Mouse (Mus musculus): ENCODE measurements at regions not wholly inside any gene's neighbourhood (a gene's known extent, or its start where the extent isn't known, plus 50 kb on each side); places are given as distances from the start of the nearest gene placed in this dataset.

DNA sequence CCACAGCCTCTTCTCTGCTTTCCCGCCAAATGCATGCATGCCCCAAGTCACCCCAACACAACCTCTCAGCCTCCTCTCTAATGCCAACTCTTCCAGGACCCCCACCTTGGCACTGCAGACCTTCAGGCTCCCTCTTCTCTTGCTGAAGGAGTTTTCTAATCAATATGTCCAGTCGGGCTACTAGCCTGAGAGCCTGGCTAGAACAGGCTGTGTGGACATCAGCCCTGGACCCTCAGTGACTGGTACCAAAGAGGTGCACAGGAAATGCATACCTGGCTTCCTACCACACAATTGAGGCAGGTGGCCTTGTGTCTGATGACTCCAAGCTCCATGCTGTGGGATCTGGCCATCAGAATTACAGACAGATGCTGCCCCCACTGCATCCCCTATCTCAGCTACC is 248.4 kb downstream of the Gm26897 start:
- no peak overlapping the region for H3K4me2 ChIP-seq (replicated peaks; ENCODE audit: low read depth, low read length)
- no peak for ATAC-seq (ENCODE audit: insufficient number of reproducible peaks, insufficient read depth, low FRiP score, low read depth)

DNA sequence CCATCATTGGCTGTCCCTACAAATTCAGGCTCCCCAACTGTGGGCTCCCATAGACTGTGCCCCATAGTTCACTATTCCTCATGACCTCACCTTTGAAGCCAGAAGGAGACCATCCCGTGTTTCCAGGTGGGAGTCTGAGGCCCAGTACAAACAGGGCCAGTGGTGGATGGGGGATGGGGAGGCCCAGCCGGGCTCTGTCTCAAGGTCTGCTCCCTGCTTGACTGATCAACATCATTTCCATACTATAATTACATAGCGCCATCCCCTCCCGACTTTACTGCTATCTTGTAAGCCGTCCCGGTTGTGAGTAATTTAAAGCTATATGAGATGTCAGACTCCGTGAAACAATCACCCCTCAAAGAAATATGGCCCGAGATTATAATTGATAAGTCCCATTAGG is 252.3 kb downstream of the Gm26897 start:
- H3K4me1 ChIP-seq (ENCODE audit: control insufficient read depth, insufficient read depth, low read length) = no peaks in the 10 kb centered on the region

More for the DNA sequence above, 248.4 kb downstream of the Gm26897 start:
- no peak overlapping the region for H3K27ac ChIP-seq (ENCODE audit: low read length)
- H3K36me3 ChIP-seq (ENCODE audit: control insufficient read depth, insufficient read depth, low read length) = no peaks in the 10 kb centered on the region
- H3K9ac ChIP-seq (replicated peaks; ENCODE audit: low read depth, low read length) = no peak overlapping the region
- no peaks in the 10 kb centered on the region for H3K4me1 ChIP-seq (ENCODE audit: control insufficient read depth, insufficient read depth, low read length)
- WGBS = 85% methylated on average over 2 of the region's 2 CpGs
- H3K4me3 ChIP-seq (ENCODE audit: low read depth, low read length) = no peak overlapping the region
- no peaks in the 10 kb centered on the region for H3K27me3 ChIP-seq (ENCODE audit: control insufficient read depth, insufficient read depth, low read length)
- no peaks in the 10 kb centered on the region for H3K9me3 ChIP-seq (ENCODE audit: control insufficient read depth, low read depth, low read length)

DNA sequence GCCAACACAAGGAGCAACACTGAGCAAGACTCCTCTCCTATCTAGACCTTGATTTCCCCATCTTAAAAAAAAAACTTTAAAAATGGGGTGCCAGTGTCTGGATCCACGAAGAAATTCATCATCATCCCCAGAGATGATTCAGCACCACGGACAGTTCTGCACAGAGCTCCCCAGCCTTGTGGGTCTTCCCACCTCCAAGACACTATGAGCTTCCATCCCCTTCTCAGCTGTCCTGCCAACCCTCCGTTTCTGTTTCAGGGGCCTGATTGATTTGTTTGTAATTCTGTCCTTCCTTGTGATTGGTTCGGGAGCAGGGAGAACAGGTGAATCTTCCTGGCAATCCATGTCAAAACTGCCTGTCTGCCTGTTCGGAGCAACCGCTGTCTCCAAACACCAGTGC is 253.3 kb downstream of the Gm26897 start:
- Histone ChIP-seq H3K36me3 (ENCODE audit: control insufficient read depth, insufficient read depth, low read length) (no peaks in the 10 kb centered on the region), H3K4me3 (ENCODE audit: low read depth, low read length) (no peak overlapping the region), H3K9me3 (ENCODE audit: control insufficient read depth, low read depth, low read length) (no peaks in the 10 kb centered on the region), H3K4me1 (ENCODE audit: control insufficient read depth, insufficient read depth, low read length) (no peaks in the 10 kb centered on the region), H3K9ac (replicated peaks; ENCODE audit: low read depth, low read length) (no peak overlapping the region), H3K27me3 (ENCODE audit: control insufficient read depth, insufficient read depth, low read length) (no peaks in the 10 kb centered on the region), H3K4me2 (replicated peaks; ENCODE audit: low read depth, low read length) (no peak overlapping the region), H3K27ac (ENCODE audit: low read length) (no peak overlapping the region)
- 44% methylated on average over 6 of the region's 6 CpGs for WGBS
- no peak for ATAC-seq (ENCODE audit: insufficient number of reproducible peaks, insufficient read depth, low FRiP score, low read depth)

More for the DNA sequence above, 252.3 kb downstream of the Gm26897 start:
- ATAC-seq (ENCODE audit: insufficient number of reproducible peaks, insufficient read depth, low FRiP score, low read depth) = no peak
- Histone ChIP-seq H3K27ac (ENCODE audit: low read length) (no peak overlapping the region), H3K4me2 (replicated peaks; ENCODE audit: low read depth, low read length) (no peak overlapping the region), H3K36me3 (ENCODE audit: control insufficient read depth, insufficient read depth, low read length) (no peaks in the 10 kb centered on the region), H3K9ac (replicated peaks; ENCODE audit: low read depth, low read length) (no peak overlapping the region), H3K9me3 (ENCODE audit: control insufficient read depth, low read depth, low read length) (no peaks in the 10 kb centered on the region), H3K4me3 (ENCODE audit: low read depth, low read length) (no peak overlapping the region), H3K27me3 (ENCODE audit: control insufficient read depth, insufficient read depth, low read length) (no peaks in the 10 kb centered on the region)
- WGBS = 74% methylated on average over 8 of the region's 8 CpGs

DNA sequence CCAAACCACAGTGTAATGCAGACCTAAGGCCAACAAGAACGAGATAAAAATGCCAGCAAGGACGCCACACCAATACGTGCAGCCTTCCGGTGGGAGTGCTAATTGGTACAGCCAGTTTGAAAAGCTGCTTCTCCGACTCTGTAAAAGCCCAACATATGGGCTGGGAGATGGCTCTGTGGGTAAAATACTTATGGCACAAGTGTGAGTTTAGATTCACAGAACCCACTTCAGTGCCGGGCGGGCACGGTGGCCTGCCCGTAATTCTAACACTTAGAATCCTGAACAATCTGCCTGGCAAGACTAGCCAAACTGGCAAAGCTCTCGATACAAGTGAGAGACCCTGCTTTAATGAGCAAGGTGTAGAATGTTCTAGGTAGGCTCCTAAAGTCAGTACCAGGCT is 258.1 kb downstream of the Gm26897 start:
- WGBS = 88% methylated on average over 10 of the region's 10 CpGs
- H3K27ac ChIP-seq (ENCODE audit: low read length) = no peak overlapping the region
- H3K9me3 ChIP-seq (ENCODE audit: control insufficient read depth, low read depth, low read length) = no peaks in the 10 kb centered on the region
- H3K4me2 ChIP-seq (replicated peaks; ENCODE audit: low read depth, low read length) = no peak overlapping the region
- H3K9ac ChIP-seq (replicated peaks; ENCODE audit: low read depth, low read length) = no peak overlapping the region
- H3K36me3 ChIP-seq (ENCODE audit: control insufficient read depth, insufficient read depth, low read length) = no peaks in the 10 kb centered on the region
- no peaks in the 10 kb centered on the region for H3K27me3 ChIP-seq (ENCODE audit: control insufficient read depth, insufficient read depth, low read length)
- no peak overlapping the region for H3K4me3 ChIP-seq (ENCODE audit: low read depth, low read length)
- H3K4me1 ChIP-seq (ENCODE audit: control insufficient read depth, insufficient read depth, low read length) = no peaks in the 10 kb centered on the region
- no peak for ATAC-seq (ENCODE audit: insufficient number of reproducible peaks, insufficient read depth, low FRiP score, low read depth)

DNA sequence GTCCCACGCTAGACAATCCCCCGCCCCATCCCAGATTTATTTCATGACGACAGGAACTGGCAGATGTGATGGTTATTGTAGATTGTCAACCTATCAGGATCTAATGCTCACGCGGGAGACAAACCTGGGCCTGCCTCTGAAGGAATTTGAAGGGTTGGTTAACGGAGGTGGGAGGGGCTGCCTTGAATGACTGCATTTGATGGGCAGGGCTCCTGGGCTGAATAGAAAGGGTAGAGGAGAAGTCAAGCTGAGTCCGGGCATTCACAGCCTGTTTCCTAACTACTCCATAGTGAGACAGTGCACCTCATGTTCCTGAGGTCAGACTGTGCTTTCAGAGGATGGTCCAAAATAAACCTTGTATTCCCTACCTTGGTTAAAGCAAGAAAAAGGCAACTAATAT is 259.1 kb downstream of the Cryba4 start:
- no peak overlapping the region for H3K27ac ChIP-seq (ENCODE audit: low read length)
- H3K4me2 ChIP-seq (replicated peaks; ENCODE audit: low read depth, low read length) = no peak overlapping the region
- no peak for ATAC-seq (ENCODE audit: insufficient number of reproducible peaks, insufficient read depth, low FRiP score, low read depth)
- H3K9ac ChIP-seq (replicated peaks; ENCODE audit: low read depth, low read length) = no peak overlapping the region
- 56% methylated on average over 7 of the region's 7 CpGs for WGBS
- no peaks in the 10 kb centered on the region for H3K27me3 ChIP-seq (ENCODE audit: control insufficient read depth, insufficient read depth, low read length)
- no peaks in the 10 kb centered on the region for H3K4me1 ChIP-seq (ENCODE audit: control insufficient read depth, insufficient read depth, low read length)
- no peak overlapping the region for H3K4me3 ChIP-seq (ENCODE audit: low read depth, low read length)
- no peaks in the 10 kb centered on the region for H3K9me3 ChIP-seq (ENCODE audit: control insufficient read depth, low read depth, low read length)
- H3K36me3 ChIP-seq (ENCODE audit: control insufficient read depth, insufficient read depth, low read length) = no peaks in the 10 kb centered on the region

DNA sequence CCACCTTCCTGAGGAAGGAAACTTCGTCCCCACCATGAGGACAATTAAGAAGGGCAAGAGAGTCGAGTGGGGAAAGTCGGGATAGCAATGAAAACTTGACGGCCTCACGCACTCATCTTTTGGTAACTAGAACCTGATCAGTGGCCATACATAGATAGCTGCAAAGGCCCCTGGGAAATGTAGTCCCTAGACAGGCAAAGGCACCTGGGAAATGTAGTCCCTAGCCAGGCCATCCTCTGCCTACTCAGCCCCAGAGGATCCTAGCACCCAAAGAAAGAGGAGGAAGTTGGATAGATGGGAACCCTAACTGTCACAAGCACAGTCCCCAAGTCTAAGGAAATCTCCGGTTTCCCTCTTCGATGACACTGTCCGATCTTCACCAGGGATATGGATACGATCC is 258.4 kb downstream of the Cryba4 start:
- 77% methylated on average over 9 of the region's 9 CpGs for WGBS
- H3K9ac ChIP-seq (replicated peaks; ENCODE audit: low read depth, low read length) = no peak overlapping the region
- ATAC-seq (ENCODE audit: insufficient number of reproducible peaks, insufficient read depth, low FRiP score, low read depth) = no peak

DNA sequence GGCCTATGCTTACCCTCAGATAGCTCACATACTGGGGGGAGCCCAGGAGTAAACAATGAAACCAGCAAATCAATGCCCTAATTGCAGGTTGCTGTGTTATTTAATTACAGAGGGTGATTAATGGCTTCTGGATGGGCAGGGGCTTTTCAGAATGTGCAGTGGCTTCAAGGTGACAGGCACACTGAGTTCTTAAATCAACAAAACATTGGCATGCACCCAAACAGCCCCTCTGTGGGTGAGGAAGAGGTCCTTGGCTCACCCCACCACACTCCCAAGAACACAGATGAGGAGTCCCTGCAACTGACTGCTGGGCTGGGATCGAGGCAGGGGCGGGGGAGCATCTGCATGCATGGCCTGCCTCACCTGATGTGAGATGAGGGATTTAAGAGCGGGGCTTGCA is 255.5 kb downstream of the Cryba4 start:
- Histone ChIP-seq H3K27ac (ENCODE audit: low read length) (no peak overlapping the region), H3K9ac (replicated peaks; ENCODE audit: low read depth, low read length) (no peak overlapping the region), H3K4me1 (ENCODE audit: control insufficient read depth, insufficient read depth, low read length) (no peaks in the 10 kb centered on the region), H3K4me3 (ENCODE audit: low read depth, low read length) (no peak overlapping the region), H3K36me3 (ENCODE audit: control insufficient read depth, insufficient read depth, low read length) (no peaks in the 10 kb centered on the region), H3K9me3 (ENCODE audit: control insufficient read depth, low read depth, low read length) (no peaks in the 10 kb centered on the region), H3K4me2 (replicated peaks; ENCODE audit: low read depth, low read length) (no peak overlapping the region), H3K27me3 (ENCODE audit: control insufficient read depth, insufficient read depth, low read length) (no peaks in the 10 kb centered on the region)
- peak; percentile 53; the same call in 1 of the 2 replicates for ATAC-seq (ENCODE audit: insufficient number of reproducible peaks, insufficient read depth, low FRiP score, low read depth)
- WGBS = 49% methylated on average over 3 of the region's 3 CpGs

More for the DNA sequence above, 258.4 kb downstream of the Cryba4 start:
- Histone ChIP-seq H3K27ac (ENCODE audit: low read length) (no peak overlapping the region), H3K4me1 (ENCODE audit: control insufficient read depth, insufficient read depth, low read length) (no peaks in the 10 kb centered on the region), H3K27me3 (ENCODE audit: control insufficient read depth, insufficient read depth, low read length) (no peaks in the 10 kb centered on the region), H3K4me3 (ENCODE audit: low read depth, low read length) (no peak overlapping the region), H3K9me3 (ENCODE audit: control insufficient read depth, low read depth, low read length) (no peaks in the 10 kb centered on the region), H3K36me3 (ENCODE audit: control insufficient read depth, insufficient read depth, low read length) (no peaks in the 10 kb centered on the region), H3K4me2 (replicated peaks; ENCODE audit: low read depth, low read length) (no peak overlapping the region)

DNA sequence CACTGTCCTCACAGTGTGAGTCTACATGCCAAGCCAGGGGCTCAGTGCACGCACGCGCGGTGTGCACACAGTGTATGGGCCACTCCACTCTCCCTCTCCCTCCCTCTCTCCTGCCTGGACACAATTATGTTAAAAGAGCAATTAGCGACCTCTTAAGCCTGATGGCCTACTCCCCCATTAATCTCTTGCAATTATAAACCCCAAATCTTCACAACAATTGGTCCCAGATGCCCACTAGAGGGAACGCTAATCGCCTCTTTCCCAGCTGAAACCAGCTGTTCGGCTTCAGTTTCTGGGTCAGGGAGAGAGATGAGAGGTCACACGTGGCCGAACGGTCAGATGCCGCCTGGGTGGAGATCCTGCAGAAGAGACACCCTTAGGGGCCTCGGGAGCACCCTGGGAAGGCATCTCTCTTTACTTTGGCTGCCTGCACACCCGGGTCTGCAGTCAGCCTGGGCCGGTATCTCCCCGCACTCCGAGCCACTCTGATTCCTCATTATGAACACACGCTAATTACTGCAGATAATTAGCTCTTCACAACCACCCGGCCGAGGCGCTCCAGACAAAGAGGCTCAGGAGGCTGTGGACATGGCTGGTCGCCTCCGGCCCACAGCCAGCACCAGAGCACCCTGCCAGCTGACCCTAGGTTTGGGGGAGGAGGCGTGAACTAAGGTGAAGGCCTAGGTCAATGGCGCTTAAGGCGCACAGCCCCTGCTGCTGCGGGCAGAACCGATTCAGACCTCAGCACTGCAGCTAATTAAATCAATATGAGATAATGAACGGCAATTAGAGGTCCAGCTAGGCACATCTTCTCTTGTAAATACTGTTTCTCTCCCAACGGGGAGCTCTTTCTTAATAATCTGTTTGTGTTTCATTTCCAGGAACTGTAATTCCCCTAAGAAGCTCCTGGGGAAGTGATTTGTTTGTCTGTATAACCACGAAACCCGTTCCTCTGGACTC is 250.3 kb downstream of the Cryba4 start:
- Histone ChIP-seq H3K27me3 (ENCODE audit: control insufficient read depth, insufficient read depth, low read length) (no peaks in the 10 kb centered on the region), H3K4me2 (replicated peaks; ENCODE audit: low read depth, low read length) (no peak overlapping the region), H3K36me3 (ENCODE audit: control insufficient read depth, insufficient read depth, low read length) (no peaks in the 10 kb centered on the region), H3K9ac (replicated peaks; ENCODE audit: low read depth, low read length) (no peak overlapping the region), H3K4me3 (ENCODE audit: low read depth, low read length) (no peak overlapping the region), H3K27ac (ENCODE audit: low read length) (no peak overlapping the region), H3K9me3 (ENCODE audit: control insufficient read depth, low read depth, low read length) (0 out of 2 replicates have a peak, but pooled peaks cover 3% of the 10 kb centered on the region), H3K4me1 (ENCODE audit: control insufficient read depth, insufficient read depth, low read length) (no peaks in the 10 kb centered on the region)
- WGBS = 28% methylated on average over 32 of the region's 32 CpGs
- ATAC-seq (ENCODE audit: insufficient number of reproducible peaks, insufficient read depth, low FRiP score, low read depth) = 0 out of 2 replicates have a peak, but pooled peaks have one; percentile 28
